Mouse (Mus musculus): ENCODE measurements around the gene Ltk. TPM values are rescaled to one million over a fixed set of nuclear protein-coding genes. Genes with fewer than 3 reads are reported as not detected.

Gene Ltk
- 3.9 and 4.2 TPM in 2 replicates for polyA plus RNA-seq (2012; rRNA removed)

DNA sequence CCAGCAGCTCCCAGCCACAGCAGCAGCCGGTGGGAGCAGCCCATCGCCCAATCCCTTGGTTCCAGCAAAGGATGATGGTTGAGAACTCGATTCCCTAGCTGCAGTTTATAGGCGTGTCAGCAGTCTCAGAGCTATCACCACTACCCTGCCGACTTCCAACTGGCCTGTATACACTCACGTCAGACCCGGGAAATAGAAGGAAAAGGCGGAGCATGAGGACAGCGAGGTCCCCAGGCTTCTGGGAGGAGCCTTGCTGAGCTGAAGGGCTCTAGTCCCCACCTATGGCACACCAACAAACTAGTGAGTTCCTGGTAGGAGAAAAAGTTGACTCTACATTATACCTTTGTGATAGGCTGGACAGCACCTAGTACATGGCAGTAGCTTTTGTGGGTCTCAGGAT is at the start of gene Ltk:
TSS of gene Ltk (minus strand) at position 181 of the 400 bp plus-strand sequence.
- no peak for DNase-seq
- TF ChIP-seq CTCF (IDR thresholded peaks at IDR 0.05; ENCODE audit: insufficient read depth, low read length) = no peak
- no peak for TF ChIP-seq POLR2A (IDR thresholded peaks at IDR 0.05; ENCODE audit: borderline replicate concordance, extremely low read depth, low read depth, low read length)
- WGBS = 18% methylated on average over 9 of the region's 9 CpGs
- H3K4me1 ChIP-seq (ENCODE audit: control insufficient read depth, insufficient read depth, low read length) = peaks cover 6% of the 10 kb centered on the region
- no peak within 1 kb of the TSS for H3K4me3 ChIP-seq (replicated peaks; ENCODE audit: extremely low read depth, low read depth, low read length)

DNA sequence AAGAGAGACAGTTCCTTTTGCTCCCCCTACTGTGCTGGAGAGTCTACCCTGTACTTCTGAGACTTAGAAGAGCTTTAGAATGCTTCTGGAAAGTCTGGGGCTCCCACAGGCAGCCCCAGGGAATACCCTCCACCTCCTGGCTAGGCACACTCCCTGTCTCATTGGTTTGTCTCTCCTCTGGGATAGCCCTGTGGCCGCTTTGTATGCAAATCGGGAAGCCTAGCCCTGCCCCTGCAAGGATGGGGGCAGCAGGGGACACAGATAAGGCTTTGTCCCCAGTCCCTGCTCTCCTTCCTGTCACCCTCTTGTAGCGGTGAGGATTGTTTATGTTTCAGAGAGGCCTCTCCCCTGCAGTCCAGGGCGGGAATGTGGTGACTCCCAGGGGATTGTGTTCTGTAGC is 48.6 kb upstream of the Ltk start:
- TF ChIP-seq CTCF (IDR thresholded peaks at IDR 0.05; ENCODE audit: insufficient read depth, low read length) = no peak
- TF ChIP-seq POLR2A (IDR thresholded peaks at IDR 0.05; ENCODE audit: borderline replicate concordance, extremely low read depth, low read depth, low read length) = no peak
- no peak for DNase-seq
- no peaks in the 10 kb centered on the region for H3K4me1 ChIP-seq (ENCODE audit: control insufficient read depth, insufficient read depth, low read length)
- 32% methylated on average over 4 of the region's 4 CpGs for WGBS
- H3K4me3 ChIP-seq (replicated peaks; ENCODE audit: extremely low read depth, low read depth, low read length) = no peak overlapping the region

DNA sequence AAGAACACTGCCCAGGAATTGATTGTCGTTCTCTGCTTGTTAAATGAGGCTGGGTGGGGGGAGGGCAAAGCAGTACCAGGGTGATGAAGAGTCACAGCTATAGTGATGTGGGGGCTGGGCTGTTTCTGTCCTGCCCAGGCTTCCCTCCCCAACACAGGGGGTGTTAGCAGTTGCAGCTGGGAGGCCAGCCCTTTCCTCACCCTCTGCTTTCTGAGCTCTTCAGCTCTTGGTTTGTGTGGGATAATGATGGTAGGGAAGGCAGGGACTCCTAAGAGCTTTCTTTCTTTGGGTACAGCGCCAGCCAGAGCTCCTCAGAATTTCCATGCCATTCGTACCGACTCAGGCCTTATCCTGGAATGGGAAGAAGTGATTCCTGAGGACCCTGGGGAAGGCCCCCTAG is 48.2 kb upstream of the Ltk start:
- TF ChIP-seq POLR2A (IDR thresholded peaks at IDR 0.05; ENCODE audit: borderline replicate concordance, extremely low read depth, low read depth, low read length) = no peak
- no peak for TF ChIP-seq CTCF (IDR thresholded peaks at IDR 0.05; ENCODE audit: insufficient read depth, low read length)
- 56% methylated on average over 4 of the region's 4 CpGs for WGBS

DNA sequence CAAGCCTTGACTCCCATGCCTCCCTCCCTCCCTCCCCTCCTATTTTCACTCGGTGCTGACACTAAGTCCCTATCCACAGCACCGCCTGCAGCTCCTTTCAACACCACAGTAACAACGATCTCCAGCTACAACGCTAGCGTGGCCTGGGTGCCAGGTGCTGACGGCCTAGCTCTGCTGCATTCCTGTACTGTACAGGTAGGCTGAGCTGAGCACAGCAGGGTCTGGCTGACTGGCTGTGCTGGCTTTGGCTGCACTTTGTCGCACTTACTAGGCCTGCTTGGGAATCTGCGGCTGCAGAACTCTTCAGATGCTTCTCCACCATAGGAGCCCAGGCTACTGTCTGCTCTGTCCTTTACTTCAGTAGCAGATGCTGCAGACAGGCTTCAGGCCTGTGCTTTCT is 45.3 kb upstream of the Ltk start:
- Histone ChIP-seq H3K4me3 (replicated peaks; ENCODE audit: extremely low read depth, low read depth, low read length) (no peak overlapping the region), H3K4me1 (ENCODE audit: control insufficient read depth, insufficient read depth, low read length) (no peaks in the 10 kb centered on the region)
- no peak for DNase-seq
- TF ChIP-seq CTCF (IDR thresholded peaks at IDR 0.05; ENCODE audit: insufficient read depth, low read length) (no peak), POLR2A (IDR thresholded peaks at IDR 0.05; ENCODE audit: borderline replicate concordance, extremely low read depth, low read depth, low read length) (no peak)
- WGBS = 79% methylated on average over 8 of the region's 8 CpGs

More for the DNA sequence above, 48.2 kb upstream of the Ltk start:
- no peak overlapping the region for H3K4me3 ChIP-seq (replicated peaks; ENCODE audit: extremely low read depth, low read depth, low read length)
- no peaks in the 10 kb centered on the region for H3K4me1 ChIP-seq (ENCODE audit: control insufficient read depth, insufficient read depth, low read length)
- no peak for DNase-seq

DNA sequence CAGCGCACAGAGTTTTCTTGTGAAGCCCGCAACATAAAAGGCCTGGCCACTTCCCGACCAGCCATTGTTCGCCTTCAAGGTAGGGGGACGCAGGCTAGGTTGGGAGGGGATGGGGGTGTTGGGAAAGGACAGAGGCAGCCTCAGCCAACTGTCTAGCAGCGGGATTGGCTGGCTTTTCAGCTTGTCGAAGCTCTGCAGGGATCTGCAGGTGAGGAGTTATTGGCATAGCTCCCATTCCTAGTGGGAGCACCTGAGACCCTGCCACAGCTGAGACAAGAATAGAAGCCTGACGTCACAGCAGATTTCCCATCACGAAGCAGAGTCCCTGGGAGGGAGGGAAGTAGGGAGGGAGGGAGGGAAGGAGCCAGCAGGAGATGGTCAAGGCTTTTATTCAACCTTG is 44.5 kb upstream of the Ltk start:
- no peak for DNase-seq
- TF ChIP-seq CTCF (IDR thresholded peaks at IDR 0.05; ENCODE audit: insufficient read depth, low read length) = no peak
- TF ChIP-seq POLR2A (IDR thresholded peaks at IDR 0.05; ENCODE audit: borderline replicate concordance, extremely low read depth, low read depth, low read length) = no peak
- WGBS = 69% methylated on average over 9 of the region's 9 CpGs
- H3K4me1 ChIP-seq (ENCODE audit: control insufficient read depth, insufficient read depth, low read length) = peaks cover 2% of the 10 kb centered on the region; the same call in 1 of the 2 replicates
- H3K4me3 ChIP-seq (replicated peaks; ENCODE audit: extremely low read depth, low read depth, low read length) = no peak overlapping the region

DNA sequence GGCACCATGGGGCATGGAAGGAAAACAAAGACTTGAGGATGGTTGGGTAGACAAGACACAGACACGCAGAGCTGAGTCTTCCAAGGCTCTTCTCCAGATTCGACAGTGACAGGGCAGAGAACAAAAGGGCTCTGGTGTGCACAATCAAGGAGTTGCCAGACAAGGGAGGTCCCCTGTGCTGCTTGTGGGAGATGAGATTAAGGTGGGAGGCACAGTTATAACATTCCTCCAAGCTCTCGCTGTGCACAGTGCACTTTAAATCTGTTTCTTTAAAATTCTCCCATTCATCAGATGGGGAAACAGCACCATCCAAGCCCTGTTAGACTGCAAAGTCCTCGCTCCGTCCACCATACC is 44.0 kb upstream of the Ltk start:
- TF ChIP-seq CTCF (IDR thresholded peaks at IDR 0.05; ENCODE audit: insufficient read depth, low read length) (no peak), POLR2A (IDR thresholded peaks at IDR 0.05; ENCODE audit: borderline replicate concordance, extremely low read depth, low read depth, low read length) (no peak)
- no peak for DNase-seq
- Histone ChIP-seq H3K4me1 (ENCODE audit: control insufficient read depth, insufficient read depth, low read length) (peaks cover 2% of the 10 kb centered on the region; the same call in 1 of the 2 replicates), H3K4me3 (replicated peaks; ENCODE audit: extremely low read depth, low read depth, low read length) (no peak overlapping the region)
- WGBS = 86% methylated on average over 5 of the region's 5 CpGs

DNA sequence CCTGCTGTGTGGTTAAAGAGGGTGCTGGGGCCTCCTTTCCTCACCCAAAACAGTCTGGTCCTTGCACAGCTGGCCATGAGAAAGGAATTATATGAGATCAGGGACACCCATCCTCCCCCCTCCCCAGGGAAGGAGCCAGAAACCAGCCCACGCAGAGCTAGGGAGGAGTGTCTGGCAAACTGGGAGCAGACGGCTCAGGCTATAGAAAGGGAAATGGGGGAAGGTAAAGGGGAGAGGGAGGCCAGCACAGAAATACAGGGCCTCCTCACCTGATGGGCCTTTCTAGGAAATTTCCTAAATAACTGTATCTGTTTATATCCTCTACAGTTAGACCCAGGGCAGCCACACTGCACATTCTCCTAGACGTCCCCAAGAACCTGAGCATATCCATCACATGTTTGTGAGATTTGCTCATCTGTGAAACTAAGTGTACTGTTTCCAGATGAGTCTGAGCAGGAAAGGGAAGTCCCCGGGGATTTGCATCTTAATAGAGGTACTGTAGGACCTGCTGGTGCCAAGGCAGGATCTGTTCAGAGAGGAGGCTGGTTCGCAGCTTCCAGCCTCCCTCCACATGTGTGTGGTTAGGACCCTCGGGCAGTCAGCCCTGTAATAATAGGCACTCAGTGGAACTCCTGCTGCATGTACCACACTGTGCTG is 43.5 kb upstream of the Ltk start:
- WGBS = 60% methylated on average over 6 of the region's 6 CpGs
- DNase-seq = no peak
- TF ChIP-seq POLR2A (IDR thresholded peaks at IDR 0.05; ENCODE audit: borderline replicate concordance, extremely low read depth, low read depth, low read length) (no peak), CTCF (IDR thresholded peaks at IDR 0.05; ENCODE audit: insufficient read depth, low read length) (no peak)
- H3K4me1 ChIP-seq (ENCODE audit: control insufficient read depth, insufficient read depth, low read length) = peaks cover 2% of the 10 kb centered on the region; the same call in 1 of the 2 replicates
- no peak overlapping the region for H3K4me3 ChIP-seq (replicated peaks; ENCODE audit: extremely low read depth, low read depth, low read length)

DNA sequence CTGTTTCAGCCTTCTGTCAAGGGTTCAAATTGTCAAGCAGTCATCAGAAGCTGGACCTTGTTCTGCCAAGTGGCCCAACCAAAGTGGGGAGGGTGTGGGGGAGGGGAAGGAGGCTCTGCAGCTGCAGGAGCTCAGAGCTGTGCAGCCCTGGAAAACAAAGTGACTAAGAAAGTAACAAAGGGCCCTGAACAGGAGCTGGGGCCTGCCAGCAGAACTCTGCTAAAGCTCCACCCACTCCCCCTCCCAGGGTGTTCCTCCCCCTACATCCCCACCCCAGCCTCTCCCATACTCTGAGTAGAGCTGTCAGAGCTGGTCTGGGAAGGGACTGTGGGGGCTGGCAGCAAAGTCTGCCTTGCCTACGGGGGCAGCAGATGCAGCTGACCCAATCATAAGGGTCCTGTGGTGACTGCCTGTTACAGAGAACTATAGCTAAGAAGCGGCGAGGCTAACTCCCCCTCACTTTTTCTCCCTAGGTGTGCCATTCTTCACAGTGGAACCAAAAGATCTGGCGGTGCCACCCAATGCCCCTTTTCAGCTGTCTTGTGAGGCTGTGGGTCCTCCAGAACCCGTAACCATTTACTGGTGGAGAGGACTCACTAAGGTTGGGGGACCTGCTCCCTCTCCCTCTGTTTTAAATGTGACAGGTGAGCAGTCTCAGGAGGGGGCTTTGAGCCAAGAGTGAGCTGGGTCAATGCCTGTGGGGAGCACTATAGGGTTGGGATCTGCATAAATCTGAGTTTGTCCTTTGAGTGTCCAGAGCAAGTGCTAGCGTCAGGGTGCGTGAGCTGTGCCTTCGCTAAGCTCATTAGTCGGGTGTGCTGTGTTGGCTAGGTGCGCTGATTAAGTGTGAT is 42.8 kb upstream of the Ltk start:
- peaks cover 7% of the 10 kb centered on the region for H3K4me1 ChIP-seq (ENCODE audit: control insufficient read depth, insufficient read depth, low read length)
- no peak overlapping the region for H3K4me3 ChIP-seq (replicated peaks; ENCODE audit: extremely low read depth, low read depth, low read length)
- 79% methylated on average over 10 of the region's 10 CpGs for WGBS
- DNase-seq = no peak
- no peak for TF ChIP-seq CTCF (IDR thresholded peaks at IDR 0.05; ENCODE audit: insufficient read depth, low read length)
- TF ChIP-seq POLR2A (IDR thresholded peaks at IDR 0.05; ENCODE audit: borderline replicate concordance, extremely low read depth, low read depth, low read length) = no peak

DNA sequence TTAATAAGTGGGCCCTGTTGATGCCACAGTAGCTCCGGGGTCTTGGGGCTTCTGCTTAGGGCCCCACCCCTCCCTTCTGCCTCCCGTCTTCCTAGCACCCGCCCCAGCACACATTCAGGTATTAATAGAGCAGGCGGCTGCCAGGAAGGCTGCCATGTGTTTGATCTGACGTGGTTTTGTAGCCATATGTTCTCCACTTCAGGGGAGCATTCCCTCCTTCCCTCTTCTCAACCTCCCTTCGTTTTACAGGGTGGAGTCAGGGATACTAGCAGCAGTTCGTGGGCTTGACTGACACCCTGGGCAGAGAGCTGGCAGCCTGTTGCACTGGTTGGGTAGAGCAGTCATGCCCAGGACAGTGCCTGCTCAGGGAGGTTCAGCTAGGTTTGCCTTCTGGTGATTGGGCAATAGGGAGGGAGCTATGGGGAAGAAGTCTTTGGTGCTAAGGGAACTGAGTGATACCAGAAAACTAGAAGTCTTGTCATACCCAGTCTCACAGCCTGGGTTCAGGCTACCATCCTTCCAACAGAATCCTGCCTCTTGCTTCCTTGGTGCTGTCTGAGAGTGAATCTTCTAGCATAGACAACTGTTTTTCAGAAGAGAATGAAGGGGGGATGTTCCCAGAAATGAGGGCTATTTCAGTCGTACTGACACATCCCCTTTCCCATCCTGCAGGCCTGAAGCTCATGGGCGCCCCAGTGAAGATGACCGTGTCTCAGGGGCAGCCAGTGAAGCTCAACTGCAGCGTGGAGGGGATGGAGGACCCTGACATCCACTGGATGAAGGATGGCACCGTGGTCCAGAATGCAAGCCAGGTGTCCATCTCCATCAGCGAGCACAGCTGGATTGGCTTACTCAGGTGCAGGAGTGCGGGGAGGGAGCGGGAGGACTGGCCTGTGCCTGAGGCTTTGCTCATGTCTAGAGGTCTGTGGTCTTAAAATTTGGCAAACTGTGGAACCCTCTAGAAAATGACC is 40.9 kb upstream of the Ltk start:
- WGBS = 70% methylated on average over 15 of the region's 15 CpGs

More for the DNA sequence above, 40.9 kb upstream of the Ltk start:
- TF ChIP-seq CTCF (IDR thresholded peaks at IDR 0.05; ENCODE audit: insufficient read depth, low read length) (no peak), POLR2A (IDR thresholded peaks at IDR 0.05; ENCODE audit: borderline replicate concordance, extremely low read depth, low read depth, low read length) (no peak)
- no peak for DNase-seq
- H3K4me3 ChIP-seq (replicated peaks; ENCODE audit: extremely low read depth, low read depth, low read length) = no peak overlapping the region
- H3K4me1 ChIP-seq (ENCODE audit: control insufficient read depth, insufficient read depth, low read length) = peaks cover 7% of the 10 kb centered on the region
